Mouse (Mus musculus) embryonic facial prominence, embryonic 11.5 days (tissue): ENCODE measurements around the gene Ikbke. TPM values are rescaled to one million over a fixed set of nuclear protein-coding genes. Genes with fewer than 3 reads are reported as not detected.
"Not testable (repeated sequence)": the region's sequence is repeated elsewhere in the genome, so short reads cannot be mapped to it uniquely, and the experiment has no call there.

Source experiments
- ATAC-seq: fragments of 200-750 bp; cut with Nextera tagmentation; replicated peaks from 2 replicates; pipeline ENCODE4 v1.8.0; 2017; ENCODE audit warnings: low read depth; ENCODE audit not compliant: insufficient number of reproducible peaks, low FRiP score, low TSS enrichment
- DNase-seq: peaks from one replicate; pipeline ENCODE4 v3.0.0-alpha.2; 2015; ENCODE audit warnings: low spot score
- H3K27ac ChIP-seq: fragments of 300-500 bp; sonication (generic); replicated peaks from 2 replicates; pipeline ENCODE4 v1.5.1; 2014; ENCODE audit warnings: mild to moderate bottlenecking, low read depth, low read length, control low read depth
- H3K27me3 ChIP-seq: fragments of 300-500 bp; sonication (generic); 2 replicates; pipeline ENCODE4 v1.6.1; 2014; ENCODE audit warnings: mild to moderate bottlenecking, low read length, moderate library complexity, mixed read lengths; ENCODE audit not compliant: control insufficient read depth, insufficient read depth
- H3K36me3 ChIP-seq: fragments of 300-500 bp; sonication (generic); replicated peaks from 2 replicates; pipeline ENCODE4 v1.6.1; 2014; ENCODE audit warnings: low read depth, mild to moderate bottlenecking, low read length, moderate library complexity, mixed read lengths; ENCODE audit not compliant: control insufficient read depth, insufficient read depth
- H3K4me1 ChIP-seq: fragments of 300-500 bp; sonication (generic); 2 replicates; pipeline ENCODE4 v1.6.1; 2014; ENCODE audit warnings: low read length, mixed read lengths; ENCODE audit not compliant: control insufficient read depth, insufficient read depth
- H3K4me2 ChIP-seq: fragments of 300-500 bp; sonication (generic); 2 replicates; pipeline ENCODE4 v1.6.1; 2014; ENCODE audit warnings: low read depth, mild to moderate bottlenecking, control low read depth, low read length, moderate library complexity
- H3K4me3 ChIP-seq: fragments of 300-500 bp; sonication (generic); 2 replicates; pipeline ENCODE4 v1.5.1; 2014; ENCODE audit warnings: low read depth, low read length, control low read depth
- H3K9ac ChIP-seq: fragments of 300-500 bp; sonication (generic); replicated peaks from 2 replicates; pipeline ENCODE4 v1.6.1; 2014; ENCODE audit warnings: mild to moderate bottlenecking, control low read depth, low read length
- H3K9me3 ChIP-seq: fragments of 300-500 bp; sonication (generic); replicated peaks from 2 replicates; pipeline ENCODE4 v1.6.1; 2016; ENCODE audit warnings: mild to moderate bottlenecking, low read length, inconsistent platforms, mixed read lengths; ENCODE audit not compliant: control insufficient read depth
- whole genome bisulfite sequencing: fragments of 180-500 bp; shearing (Covaris S2); extraction: QIAGEN DNeasy Blood & Tissue Kit; methylation state at CpG from one replicate; pipeline ENCODE4 v1.1.7; 2014; 5-methylcytosine and 5-hydroxymethylcytosine counted together
- polyA plus RNA-seq: library from polyadenylated mRNA; unstranded; fragments of >200 nt; fragmentation: Nextera tagmentation; extraction: Ambion mirVana; gene quantifications from 2 replicates; pipeline ENCODE4 v1.2.1, GENCODE M21; 2014

Gene Ikbke
- polyA plus RNA-seq, 1 experiment from 2014 or later = 0.49 TPM

GRCm38 (mm10) chr1:131263905-131264304, 15.5 kb downstream of the Ikbke start:
- Histone ChIP-seq H3K4me3 (no peak overlapping the region), H3K4me1 (no peaks in the 10 kb centered on the region), H3K9ac (no peak overlapping the region), H3K27me3 (no peaks in the 10 kb centered on the region), H3K27ac (no peak overlapping the region), H3K4me2 (no peak overlapping the region), H3K9me3 (no peaks in the 10 kb centered on the region), H3K36me3 (no peaks in the 10 kb centered on the region)
- no peak for ATAC-seq
- WGBS = 74% methylated on average over 12 of the region's 12 CpGs
- no peak for DNase-seq

GRCm38 (mm10) chr1:131260309-131260656, 19.1 kb downstream of the Ikbke start:
- ATAC-seq = no peak
- no peak overlapping the region for H3K4me3 ChIP-seq
- no peak overlapping the region for H3K4me2 ChIP-seq
- no peaks in the 10 kb centered on the region for H3K9me3 ChIP-seq
- H3K27ac ChIP-seq = no peak overlapping the region
- no peak overlapping the region for H3K9ac ChIP-seq
- no peaks in the 10 kb centered on the region for H3K27me3 ChIP-seq
- WGBS = 32% methylated on average over 10 of the region's 10 CpGs
- no peaks in the 10 kb centered on the region for H3K36me3 ChIP-seq
- no peaks in the 10 kb centered on the region for H3K4me1 ChIP-seq
- peak; percentile 87 for DNase-seq

- H3K27ac ChIP-seq = no peak overlapping the region
- no peaks in the 10 kb centered on the region for H3K27me3 ChIP-seq
- H3K4me2 ChIP-seq = no peak overlapping the region
- no peak overlapping the region for H3K9ac ChIP-seq
- no peaks in the 10 kb centered on the region for H3K4me1 ChIP-seq
- H3K9me3 ChIP-seq = no peaks in the 10 kb centered on the region
- no peak for ATAC-seq
- no peak for DNase-seq
- 68% methylated on average over 10 of the region's 10 CpGs for WGBS
- H3K36me3 ChIP-seq = no peaks in the 10 kb centered on the region
- no peak overlapping the region for H3K4me3 ChIP-seq
Measured at GRCm38 (mm10) chr1:131259632-131260308, 19.6 kb downstream of the Ikbke start.

DNA sequence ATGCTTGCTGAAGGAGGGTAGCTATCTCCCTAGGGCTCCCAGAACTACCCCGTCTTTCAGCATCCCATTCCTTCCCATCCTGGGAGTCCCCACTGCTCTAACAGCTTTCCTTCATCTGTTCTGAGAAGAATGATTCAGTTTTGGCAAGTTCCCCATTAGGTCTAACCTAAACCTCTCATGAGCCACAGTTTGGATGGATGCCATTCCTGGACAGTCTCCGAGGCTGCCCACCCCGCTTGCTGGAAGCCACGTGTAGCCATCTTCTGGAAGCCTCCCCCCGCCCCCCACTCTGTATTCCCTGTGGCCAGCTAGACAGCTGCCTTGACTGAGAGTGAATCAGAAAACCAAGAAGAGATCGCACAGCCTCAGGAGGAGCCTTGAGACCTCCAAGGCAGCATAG, 22.1 kb downstream of the Ikbke start:
- no peaks in the 10 kb centered on the region for H3K9me3 ChIP-seq
- no peaks in the 10 kb centered on the region for H3K27me3 ChIP-seq
- WGBS = 81% methylated on average over 6 of the region's 6 CpGs
- no peak overlapping the region for H3K4me3 ChIP-seq
- ATAC-seq (no peak), DNase-seq (no peak)
- H3K4me1 ChIP-seq = no peaks in the 10 kb centered on the region
- H3K9ac ChIP-seq = no peak overlapping the region
- no peak overlapping the region for H3K4me2 ChIP-seq
- H3K36me3 ChIP-seq = no peaks in the 10 kb centered on the region
- H3K27ac ChIP-seq = no peak overlapping the region

- H3K9me3 ChIP-seq, H3K4me1 ChIP-seq, ATAC-seq, H3K4me3 ChIP-seq, H3K36me3 ChIP-seq, H3K27ac ChIP-seq, DNase-seq, H3K4me2 ChIP-seq, H3K9ac ChIP-seq, H3K27me3 ChIP-seq: not testable (repeated sequence)
- 87% methylated on average over 7 of the region's 7 CpGs for WGBS
Measured at GRCm38 (mm10) chr1:131252516-131253250, 26.7 kb downstream of the Ikbke start.

- 14% methylated on average over 7 of the region's 7 CpGs for WGBS
Measured at GRCm38 (mm10) chr1:131246433-131247395, 32.7 kb downstream of the Ikbke start.

GRCm38 (mm10) chr1:131245926-131246325, 33.5 kb downstream of the Ikbke start:
- Histone ChIP-seq H3K27me3 (peaks cover 31% of the 10 kb centered on the region), H3K9me3 (no peaks in the 10 kb centered on the region), H3K9ac (no peak overlapping the region), H3K4me3 (peak overlapping the region; percentile 54; the same call in 1 of the 2 replicates), H3K4me2 (peak overlapping the region; percentile 97), H3K36me3 (no peaks in the 10 kb centered on the region), H3K4me1 (peaks cover 4% of the 10 kb centered on the region; the same call in 1 of the 2 replicates), H3K27ac (no peak overlapping the region)
- DNase-seq = peak; percentile 65
- 0 out of 2 replicates have a peak, but pooled peaks have one; percentile 41 for ATAC-seq
- 7% methylated on average over 9 of the region's 9 CpGs for WGBS

More at GRCm38 (mm10) chr1:131246433-131247395, 32.7 kb downstream of the Ikbke start:
- Histone ChIP-seq H3K4me1 (peaks cover 4% of the 10 kb centered on the region; the same call in 1 of the 2 replicates), H3K4me3 (no peak overlapping the region), H3K27me3 (peaks cover 31% of the 10 kb centered on the region), H3K36me3 (no peaks in the 10 kb centered on the region), H3K9me3 (no peaks in the 10 kb centered on the region), H3K9ac (no peak overlapping the region), H3K4me2 (no peak overlapping the region), H3K27ac (no peak overlapping the region)
- ATAC-seq (no peak), DNase-seq (peak; percentile 76)
